Mouse (Mus musculus): Measurements from ENCODE around the gene Nfkbiz.

DNA sequence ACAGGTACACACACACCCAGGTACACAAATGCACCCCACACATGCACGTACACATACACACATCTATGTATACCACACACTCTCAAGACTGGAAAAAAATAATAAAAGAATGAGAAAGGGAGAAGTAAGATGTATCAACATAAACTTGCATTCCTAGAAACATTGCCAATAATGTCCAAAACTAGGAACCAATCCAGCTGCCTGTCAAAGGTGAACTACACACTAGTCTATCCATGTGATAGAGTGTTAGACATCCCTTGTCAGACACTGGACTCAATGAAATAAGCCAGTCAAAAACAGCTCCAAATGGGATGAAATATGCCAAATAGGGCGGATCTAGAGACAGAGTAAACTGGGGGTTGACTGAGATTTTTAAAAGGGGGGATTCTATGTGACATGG is 55.8 kb downstream of the Nfkbiz start:
- no peak for TF ChIP-seq CTCF (IDR thresholded peaks at IDR 0.05)
- TF ChIP-seq EP300 (IDR thresholded peaks at IDR 0.05), result no peak
